Mouse (Mus musculus) cerebellum, adult 8-10 months (tissue): ENCODE measurements around the gene Igfbp6.

Source experiments
- DNase-seq: peaks from one replicate; pipeline ENCODE4 v3.0.0; 2022

The Igfbp6 gene

GRCm38 (mm10) chr15:102110271-102110670 is 33.9 kb upstream of the Igfbp6 start:
- DNase-seq: no peak

DNA sequence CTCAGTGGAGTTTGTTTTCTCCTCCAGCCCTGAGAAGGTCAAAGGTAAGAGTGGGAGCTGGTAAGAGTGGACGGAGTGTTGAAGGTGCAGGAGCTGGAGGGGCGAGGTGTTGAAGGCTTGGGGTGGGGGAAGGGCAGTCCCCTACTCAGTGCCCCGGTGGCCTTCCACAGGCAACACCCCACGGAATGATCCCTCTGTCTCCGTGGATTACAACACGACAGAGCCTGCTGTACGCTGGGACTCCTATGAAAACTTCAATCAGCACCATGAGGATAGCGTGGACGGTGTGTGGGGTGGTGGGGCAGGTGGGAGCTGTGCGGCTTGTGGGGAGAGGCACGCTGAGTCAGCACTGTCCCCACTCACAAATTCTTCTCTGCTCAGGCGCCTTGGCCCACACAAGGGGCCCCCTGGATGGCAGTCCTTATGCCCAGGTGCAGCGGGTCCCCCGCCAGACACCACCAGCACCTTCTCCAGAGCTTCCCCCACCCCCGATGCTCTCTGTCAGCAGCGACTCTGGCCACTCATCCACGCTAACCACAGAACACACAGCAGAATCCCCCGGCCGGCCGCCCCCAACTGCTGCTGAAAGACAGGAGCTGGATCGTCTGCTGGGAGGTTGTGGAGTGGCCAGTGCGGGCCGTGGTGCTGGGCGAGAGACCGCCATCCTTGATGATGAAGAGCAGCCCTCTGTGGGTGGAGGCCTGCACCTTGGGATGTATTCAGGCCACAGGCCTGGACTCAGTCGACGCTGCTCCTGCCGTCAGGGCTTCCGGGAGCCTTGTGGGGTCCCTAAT is 33.3 kb upstream of the Igfbp6 start:
- DNase-seq: no peak

DNA sequence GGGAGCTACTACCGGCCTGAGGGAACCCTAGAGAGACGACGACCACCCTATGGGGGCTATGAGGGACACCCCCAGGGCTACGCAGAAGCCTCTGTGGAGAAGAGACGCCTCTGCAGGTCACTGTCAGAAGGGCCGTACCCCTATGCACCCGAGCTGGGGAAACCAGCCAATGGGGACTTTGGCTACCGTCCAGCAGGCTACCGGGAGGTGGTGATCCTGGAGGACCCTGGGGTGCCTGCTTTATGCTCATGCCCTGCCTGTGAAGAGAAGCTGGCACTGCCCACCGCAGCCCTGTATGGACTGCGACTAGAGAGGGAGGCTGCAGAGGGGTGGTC is 32.7 kb upstream of the Igfbp6 start:
- DNase-seq: no peak

DNA sequence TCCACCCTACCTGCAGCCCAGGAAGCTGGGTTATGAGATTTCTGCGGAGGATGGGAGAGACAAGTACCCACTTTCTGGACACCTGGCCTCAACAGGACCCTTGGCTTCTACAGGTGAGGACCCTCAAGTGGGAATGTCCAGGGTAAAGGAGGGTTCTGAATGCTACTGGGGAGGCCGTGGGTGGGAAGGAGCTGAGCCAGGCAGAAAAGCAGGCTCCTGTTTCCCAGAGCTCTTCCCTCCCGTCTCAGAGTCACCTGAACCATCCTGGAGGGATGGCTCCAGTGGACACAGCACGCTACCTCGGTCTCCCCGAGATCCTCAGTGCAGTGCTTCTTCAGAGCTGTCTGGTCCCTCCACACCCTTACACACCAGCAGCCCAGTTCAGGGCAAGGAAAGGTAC is 32.0 kb upstream of the Igfbp6 start:
- no peak for DNase-seq

DNA sequence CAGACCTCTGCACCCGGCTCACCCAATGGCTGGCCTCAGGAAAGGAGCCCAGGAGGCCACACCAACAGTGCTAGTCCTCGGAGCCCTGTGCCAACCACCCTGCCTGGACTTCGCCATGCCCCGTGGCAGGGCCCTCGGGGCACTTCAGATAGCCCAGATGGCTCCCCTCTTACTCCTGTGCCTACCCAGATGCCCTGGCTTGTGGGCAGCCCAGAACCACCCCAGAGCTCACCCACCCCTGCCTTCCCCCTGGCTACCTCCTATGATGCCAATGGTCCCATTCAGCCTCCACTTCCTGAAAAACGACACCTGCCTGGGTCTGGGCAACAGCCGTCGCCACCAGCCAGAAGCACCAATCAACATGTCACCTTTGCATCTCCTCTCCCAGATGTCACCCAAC is 31.3 kb upstream of the Igfbp6 start:
- DNase-seq: no peak

DNA sequence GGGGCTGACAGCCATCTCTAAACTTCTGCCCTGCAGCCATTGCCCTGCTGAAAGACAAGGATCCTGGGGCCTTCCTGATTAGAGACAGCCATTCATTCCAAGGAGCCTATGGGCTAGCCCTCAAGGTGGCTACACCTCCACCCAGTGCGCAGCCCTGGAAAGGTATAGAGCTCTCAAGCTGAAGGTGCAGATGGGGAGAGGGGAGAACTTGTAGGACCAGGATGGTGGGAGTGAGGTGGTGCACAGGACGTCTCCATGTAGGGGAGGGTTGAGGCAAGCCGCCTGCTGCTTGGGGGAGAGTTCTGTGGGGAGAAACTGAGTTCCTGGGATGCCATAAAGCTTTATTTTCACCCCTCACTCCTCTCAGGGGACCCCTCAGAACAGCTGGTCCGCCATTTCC is 30.5 kb upstream of the Igfbp6 start:
- no peak for DNase-seq

DNA sequence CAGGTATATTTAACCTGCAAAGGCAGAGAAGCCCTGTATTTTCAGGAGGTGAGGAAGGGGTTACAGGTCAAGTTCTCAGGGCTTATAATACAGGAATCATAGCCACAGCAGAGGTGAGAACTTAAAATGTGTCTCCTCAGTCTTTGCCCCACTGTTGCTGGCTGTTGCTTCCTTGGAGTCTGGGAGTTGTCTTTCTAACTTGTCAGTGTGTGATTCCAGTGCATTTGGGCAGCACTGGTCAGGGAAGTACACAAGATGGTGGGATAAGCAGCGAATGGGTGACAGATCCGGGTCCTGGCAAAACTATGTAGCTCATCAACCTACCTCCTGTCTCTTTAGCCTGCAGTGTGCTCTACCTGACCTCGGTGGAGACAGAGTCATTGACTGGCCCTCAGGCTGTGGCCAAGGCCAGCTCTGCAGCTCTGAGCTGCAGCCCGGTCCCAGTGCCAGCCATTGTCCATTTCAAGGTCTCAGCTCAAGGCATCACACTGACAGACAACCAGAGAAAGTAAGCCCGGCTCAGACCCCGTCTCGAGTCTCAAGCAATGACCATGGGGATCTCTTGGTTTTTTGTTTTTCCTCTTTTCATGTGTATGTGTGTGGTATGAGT is 29.4 kb upstream of the Igfbp6 start:
- no peak for DNase-seq

- no peak for DNase-seq
These were observed 28.4 kb upstream of the Igfbp6 start for GRCm38 (mm10) chr15:102115731-102116231.

GRCm38 (mm10) chr15:102116753-102117415 is 27.3 kb upstream of the Igfbp6 start:
- no peak for DNase-seq

DNA sequence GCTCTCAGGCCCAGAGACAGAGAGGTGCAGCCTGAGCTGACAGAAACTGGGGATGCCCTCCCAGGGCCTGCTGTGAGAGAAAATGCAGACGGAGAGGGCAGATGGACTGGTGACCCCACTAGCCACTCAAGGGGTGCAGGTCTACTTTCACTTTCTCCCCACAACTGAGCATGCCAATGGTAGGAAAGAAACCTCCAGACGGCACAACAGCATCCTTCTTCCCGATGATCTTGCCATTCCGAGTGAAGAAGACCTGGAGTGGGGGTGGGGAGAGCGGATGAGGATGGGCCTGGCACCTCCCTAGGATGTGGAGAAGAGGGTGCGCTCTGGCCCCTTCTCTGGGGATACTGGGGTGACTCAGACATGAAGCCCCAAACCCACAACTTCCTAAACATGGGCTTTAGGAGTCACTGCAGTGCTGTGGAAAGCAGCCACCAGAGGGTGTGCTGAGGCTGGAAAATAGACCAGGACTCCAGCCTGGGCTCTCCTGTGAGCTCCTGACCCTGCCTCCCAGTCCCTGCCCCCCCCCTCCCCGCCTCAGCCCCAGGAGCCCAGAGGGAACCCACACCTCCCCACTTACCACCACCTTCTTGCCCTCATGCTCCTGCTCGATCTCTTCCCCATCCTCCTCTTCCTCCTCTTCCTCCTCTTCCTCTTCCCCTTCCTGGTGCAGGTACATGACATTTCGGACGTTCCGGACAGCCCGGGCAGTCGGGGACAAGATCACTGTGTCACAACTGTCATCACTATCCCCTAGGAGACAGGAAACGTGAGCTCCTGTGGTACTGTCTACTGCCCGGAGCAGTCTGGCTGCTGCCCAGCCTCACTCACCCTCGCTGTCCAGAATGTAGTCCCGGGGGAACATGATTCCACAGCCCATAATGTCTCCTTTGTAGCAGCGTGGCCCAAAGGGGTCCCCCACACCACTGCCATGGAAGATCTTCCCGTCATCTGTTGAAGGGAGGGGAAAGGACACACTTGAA is 26.4 kb upstream of the Igfbp6 start:
- DNase-seq: no peak

DNA sequence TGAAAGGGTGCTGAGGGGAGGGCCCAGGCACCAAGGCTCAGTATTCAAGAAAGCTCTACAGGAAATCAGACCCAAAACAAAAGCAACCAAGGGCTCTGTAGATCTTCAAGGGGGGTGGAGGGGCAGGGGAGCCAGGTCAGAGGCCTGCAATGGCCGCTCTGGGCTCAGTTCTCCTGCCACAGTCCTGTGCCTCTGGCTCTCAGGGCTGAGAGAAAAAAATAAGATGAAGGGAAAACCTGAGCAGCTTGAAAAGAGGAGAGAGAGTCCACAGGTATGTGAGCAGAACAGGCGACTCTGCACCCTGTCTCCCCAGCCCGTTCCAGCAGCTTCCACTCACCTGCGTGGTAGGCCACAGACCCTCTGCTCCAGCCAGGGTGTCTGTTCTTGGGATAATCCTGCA is 25.6 kb upstream of the Igfbp6 start:
- no peak for DNase-seq

DNA sequence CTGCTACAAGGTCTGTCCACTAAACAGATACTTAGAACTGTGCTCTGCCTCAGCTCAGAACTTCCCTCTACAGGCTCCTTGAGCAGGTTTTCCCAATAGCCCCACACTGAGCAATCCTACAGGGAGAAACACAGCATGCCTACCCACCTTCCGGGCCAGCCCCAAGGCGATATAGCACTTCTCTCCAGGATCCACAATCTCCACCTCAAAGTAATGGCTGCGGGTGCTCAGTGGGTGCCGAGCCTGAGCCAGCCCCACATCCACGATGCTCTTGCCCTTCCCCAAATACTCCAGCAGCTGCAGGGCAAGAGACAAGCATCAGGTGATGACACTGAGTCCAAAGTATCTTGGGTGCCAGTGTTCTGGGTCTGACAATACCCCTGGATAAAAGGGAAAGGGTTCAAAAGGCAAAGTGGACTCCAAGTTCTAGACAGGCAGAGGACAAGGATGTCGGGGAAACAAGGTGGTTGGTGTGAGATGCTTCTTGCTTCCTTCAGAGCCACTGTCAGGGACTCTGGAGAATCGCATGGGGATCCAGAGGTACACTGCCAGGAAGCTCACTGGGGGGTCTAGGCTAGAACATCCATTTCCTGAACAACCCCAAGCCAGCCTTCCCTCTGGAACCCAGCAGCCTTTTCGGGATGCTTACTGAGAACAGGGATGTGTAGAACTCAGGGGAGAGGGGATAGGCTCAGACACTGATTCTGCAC is 24.9 kb upstream of the Igfbp6 start:
- no peak for DNase-seq

- DNase-seq: peak; percentile 83
These were observed 24.4 kb upstream of the Igfbp6 start for GRCm38 (mm10) chr15:102119831-102120170.

DNA sequence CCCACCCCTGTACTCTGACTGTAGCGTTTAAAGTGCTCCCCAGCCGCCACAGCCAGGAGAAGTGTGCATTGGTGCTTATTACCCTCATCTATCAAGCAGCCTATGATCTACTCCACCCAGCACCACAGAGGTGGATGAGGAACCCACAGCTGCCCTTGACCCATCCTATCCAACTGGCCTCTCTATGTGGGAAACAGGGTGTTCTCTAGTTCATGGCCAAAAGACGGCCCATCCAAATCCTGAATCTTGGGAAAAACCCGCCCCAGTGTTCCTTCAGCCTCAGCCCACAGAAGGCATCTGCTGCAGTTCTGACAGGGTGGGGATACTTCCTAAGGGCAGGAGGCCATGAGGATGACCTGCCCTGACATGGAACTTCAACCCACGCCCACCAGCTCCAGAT is 23.6 kb upstream of the Igfbp6 start:
- no peak for DNase-seq

- no peak for DNase-seq
These were observed 17.9 kb upstream of the Igfbp6 start for GRCm38 (mm10) chr15:102126303-102126702.

- no peak for DNase-seq
These were observed 10.8 kb upstream of the Igfbp6 start for GRCm38 (mm10) chr15:102133314-102133713.

DNA sequence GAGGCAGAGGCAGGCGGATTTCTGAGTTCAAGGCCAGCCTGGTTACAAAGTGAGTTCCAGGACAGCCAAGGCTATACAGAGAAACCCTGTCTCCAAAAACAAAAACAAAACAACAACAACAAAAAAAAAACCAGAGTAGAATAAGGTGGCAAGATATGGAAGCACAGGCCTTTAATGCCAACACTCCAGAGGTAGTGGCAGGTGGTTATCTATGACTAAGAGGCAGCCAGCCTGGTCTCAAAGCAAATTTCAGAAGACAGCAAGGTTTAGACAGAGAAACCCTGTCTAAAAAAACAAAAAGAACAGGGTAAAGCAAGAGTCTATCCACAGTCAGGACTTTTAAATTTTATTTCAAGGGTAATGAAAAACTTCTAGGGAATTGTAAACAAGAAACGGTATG is 9.5 kb upstream of the Igfbp6 start:
- no peak for DNase-seq

DNA sequence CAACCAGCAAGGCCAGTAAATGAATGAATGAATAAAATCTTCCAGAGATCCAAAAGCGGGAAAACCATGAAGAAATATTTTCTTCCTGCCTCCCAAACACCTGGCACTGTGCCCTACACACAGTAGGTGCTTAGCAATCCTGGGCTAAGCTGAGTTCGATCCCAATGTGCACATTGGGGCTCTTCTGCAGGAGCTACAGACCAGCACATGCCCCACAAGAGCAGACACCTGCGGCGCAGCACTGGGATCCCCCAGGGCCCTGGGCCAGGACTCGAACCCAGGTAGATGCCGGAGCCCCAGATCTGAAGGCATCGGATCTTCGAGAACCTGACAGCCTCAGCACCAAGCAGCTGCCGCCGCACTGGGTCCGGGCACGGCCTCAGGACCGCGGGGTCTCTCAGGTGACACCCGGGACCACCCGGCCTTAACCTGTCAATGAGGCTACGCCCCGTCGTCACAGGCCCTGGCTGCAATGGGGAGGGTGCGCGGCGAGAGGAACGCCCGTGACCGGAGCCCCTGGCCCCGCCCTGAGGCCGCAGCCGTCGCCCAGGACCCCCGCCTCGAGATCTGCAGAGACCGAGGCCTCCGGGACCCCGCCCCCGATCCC is 8.5 kb upstream of the Igfbp6 start:
- DNase-seq: peak; percentile 35

- peak; percentile 99 for DNase-seq
These were observed 7.9 kb upstream of the Igfbp6 start, which contains the start of gene Spryd3 for GRCm38 (mm10) chr15:102136129-102136758. TSS of gene Spryd3 (minus strand) at chr15:102136234.

DNA sequence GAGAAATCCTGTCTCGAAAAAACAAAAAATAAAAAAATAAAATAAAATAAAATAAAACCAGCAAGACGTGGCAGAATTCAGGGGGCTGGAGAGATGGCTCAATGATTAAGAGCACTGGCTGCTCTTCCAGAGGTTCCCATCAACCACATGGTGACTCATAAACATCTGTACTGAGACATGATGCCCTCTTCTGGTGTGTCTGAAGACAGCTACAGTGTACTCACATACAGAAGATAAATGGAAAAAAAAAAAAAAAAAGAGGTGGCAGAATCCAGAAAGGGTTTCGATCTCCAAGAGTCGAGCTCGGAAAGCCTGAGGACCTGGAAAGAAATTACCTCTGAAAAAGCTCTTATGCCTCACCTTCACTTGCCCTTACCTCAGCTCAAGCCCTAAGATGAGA is 3.0 kb upstream of the Igfbp6 start:
- DNase-seq: no peak
